Mouse (Mus musculus): ENCODE results near the gene Gm20547. TPM values are rescaled to one million over a fixed set of nuclear protein-coding genes. Genes with fewer than 3 reads are reported as not detected.

The Gm20547 gene
- polyA plus RNA-seq, 1 experiment from 2014 or later = 0.18 TPM

- no peak within 1 kb of the TSS for H3K9ac ChIP-seq
- no peak within 1 kb of the TSS for H3K4me2 ChIP-seq
- H3K27me3 ChIP-seq (replicated peaks) = no peaks in the 10 kb centered on the region
- 71% methylated on average over 8 of the region's 8 CpGs for WGBS
- ATAC-seq (replicated peaks) = no peak
- no peaks in the 10 kb centered on the region for H3K9me3 ChIP-seq
- no peak within 1 kb of the TSS for H3K4me3 ChIP-seq
- H3K36me3 ChIP-seq (replicated peaks) = no peaks in the 10 kb centered on the region
- H3K4me1 ChIP-seq = no peaks in the 10 kb centered on the region
- H3K27ac ChIP-seq = no peak within 1 kb of the TSS
These were observed 19.3 kb downstream of the Gm20547 start, which contains the start of gene Cfb for GRCm38 (mm10) chr17:34862416-34863081. Cfb (minus strand) TSS chr17:34862518.

- H3K36me3 ChIP-seq (replicated peaks) = peaks cover under 1% of the 10 kb centered on the region; the same call in 1 of the 2 replicates
- no peaks in the 10 kb centered on the region for H3K4me1 ChIP-seq
- H3K9ac ChIP-seq = no peak overlapping the region
- H3K9me3 ChIP-seq = no peaks in the 10 kb centered on the region
- WGBS = 67% methylated on average over 13 of the region's 13 CpGs
- no peak overlapping the region for H3K27ac ChIP-seq
- ATAC-seq (replicated peaks) = no peak
- H3K4me2 ChIP-seq = no peak overlapping the region
- H3K4me3 ChIP-seq = no peak overlapping the region
- H3K27me3 ChIP-seq (replicated peaks) = no peaks in the 10 kb centered on the region
These were observed 20.0 kb downstream of the Gm20547 start for GRCm38 (mm10) chr17:34861704-34862415.

- Histone ChIP-seq H3K36me3 (replicated peaks) (peaks cover 14% of the 10 kb centered on the region), H3K4me1 (no peaks in the 10 kb centered on the region), H3K9ac (no peak overlapping the region), H3K4me2 (no peak overlapping the region), H3K27me3 (replicated peaks) (no peaks in the 10 kb centered on the region), H3K27ac (no peak overlapping the region), H3K4me3 (no peak overlapping the region), H3K9me3 (no peaks in the 10 kb centered on the region)
- 91% methylated on average over 9 of the region's 9 CpGs for WGBS
- ATAC-seq (replicated peaks) = no peak
These were observed 21.3 kb downstream of the Gm20547 start for GRCm38 (mm10) chr17:34860514-34860913.

- Histone ChIP-seq H3K27ac (no peak overlapping the region), H3K27me3 (replicated peaks) (no peaks in the 10 kb centered on the region), H3K36me3 (replicated peaks) (peaks cover 29% of the 10 kb centered on the region), H3K4me3 (no peak overlapping the region), H3K9me3 (no peaks in the 10 kb centered on the region), H3K9ac (no peak overlapping the region), H3K4me1 (no peaks in the 10 kb centered on the region), H3K4me2 (no peak overlapping the region)
- ATAC-seq (replicated peaks) = no peak
- 85% methylated on average over 4 of the region's 4 CpGs for WGBS
These were observed 23.2 kb downstream of the Gm20547 start for GRCm38 (mm10) chr17:34858670-34859069.

DNA sequence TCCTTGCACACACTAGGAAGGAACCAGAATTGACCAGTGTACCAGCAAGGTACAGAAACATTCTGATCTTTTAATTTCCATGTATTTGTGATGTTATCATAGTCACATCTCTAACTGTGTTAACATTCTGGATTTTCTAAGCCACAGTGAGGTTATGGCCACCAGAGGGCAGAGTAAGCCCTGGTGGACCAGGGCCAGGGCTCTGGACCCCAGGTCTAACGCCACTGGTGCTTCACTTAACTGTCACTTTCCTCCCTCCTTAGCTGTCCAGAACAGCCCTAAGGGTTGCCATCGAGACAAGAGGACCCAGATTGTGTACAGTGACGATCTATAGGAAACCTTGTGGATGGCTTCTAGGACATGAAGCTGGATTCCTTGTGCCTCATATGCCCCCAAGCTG, 26.0 kb downstream of the Gm20547 start:
- H3K27me3 ChIP-seq (replicated peaks) = no peaks in the 10 kb centered on the region
- no peak for ATAC-seq (replicated peaks)

GRCm38 (mm10) chr17:34854761-34855160, 27.1 kb downstream of the Gm20547 start:
- Histone ChIP-seq H3K27me3 (replicated peaks) (no peaks in the 10 kb centered on the region), H3K4me2 (no peak overlapping the region), H3K27ac (no peak overlapping the region), H3K36me3 (replicated peaks) (peaks cover 38% of the 10 kb centered on the region), H3K9ac (no peak overlapping the region), H3K9me3 (no peaks in the 10 kb centered on the region), H3K4me1 (peaks cover 19% of the 10 kb centered on the region), H3K4me3 (no peak overlapping the region)
- ATAC-seq (replicated peaks) = no peak
- WGBS = 85% methylated on average over 3 of the region's 3 CpGs

More for the DNA sequence above, 26.0 kb downstream of the Gm20547 start:
- Histone ChIP-seq H3K4me3 (no peak overlapping the region), H3K27ac (no peak overlapping the region), H3K9ac (no peak overlapping the region), H3K9me3 (no peaks in the 10 kb centered on the region), H3K36me3 (replicated peaks) (peaks cover 38% of the 10 kb centered on the region), H3K4me1 (peaks cover 15% of the 10 kb centered on the region), H3K4me2 (no peak overlapping the region)
- 47% methylated on average over 3 of the region's 3 CpGs for WGBS

DNA sequence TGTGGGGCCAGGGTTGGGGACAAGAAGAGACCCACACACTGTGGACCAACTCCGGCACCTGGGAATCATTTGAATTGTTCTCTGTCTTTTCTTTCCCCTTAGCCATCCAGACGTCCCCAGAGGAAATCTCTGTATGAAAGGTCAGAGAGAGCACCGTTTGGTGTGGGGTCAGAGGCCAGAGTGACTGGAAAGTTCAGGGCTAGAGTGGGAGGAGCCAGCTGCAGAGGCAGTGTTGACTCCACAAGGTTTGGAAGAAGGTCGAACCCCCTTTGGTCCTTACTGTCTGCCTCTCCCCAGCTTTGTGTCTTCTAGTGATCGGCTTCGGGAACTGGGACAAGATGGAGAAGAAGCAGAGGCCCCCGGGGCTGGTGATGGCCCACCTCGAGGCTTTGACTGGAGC, 28.3 kb downstream of the Gm20547 start:
- H3K9ac ChIP-seq = no peak overlapping the region
- H3K27me3 ChIP-seq (replicated peaks) = no peaks in the 10 kb centered on the region
- no peak overlapping the region for H3K4me2 ChIP-seq
- WGBS = 81% methylated on average over 8 of the region's 8 CpGs
- H3K4me1 ChIP-seq = peaks cover 29% of the 10 kb centered on the region
- ATAC-seq (replicated peaks) = no peak
- H3K9me3 ChIP-seq = no peaks in the 10 kb centered on the region
- no peak overlapping the region for H3K4me3 ChIP-seq
- H3K27ac ChIP-seq = no peak overlapping the region
- H3K36me3 ChIP-seq (replicated peaks) = peaks cover 38% of the 10 kb centered on the region

GRCm38 (mm10) chr17:34850517-34851125, 31.2 kb downstream of the Gm20547 start:
- Histone ChIP-seq H3K4me1 (peaks cover 29% of the 10 kb centered on the region), H3K4me2 (peak overlapping the region; percentile 93), H3K27me3 (replicated peaks) (no peaks in the 10 kb centered on the region), H3K9ac (peak overlapping the region; percentile 98), H3K9me3 (no peaks in the 10 kb centered on the region), H3K4me3 (peak overlapping the region; percentile 99), H3K27ac (peak overlapping the region; percentile 78), H3K36me3 (replicated peaks) (peaks cover 36% of the 10 kb centered on the region)
- ATAC-seq (replicated peaks) = peak; percentile 4; the same call in 1 of the 2 replicates
- WGBS = 2% methylated on average over 24 of the region's 25 CpGs

GRCm38 (mm10) chr17:34849722-34850516, 31.9 kb downstream of the Gm20547 start, which contains the start of the genes Skiv2l and Nelfe:
Skiv2l (minus strand) TSS chr17:34850210.
Nelfe (plus strand) TSS chr17:34850391.
- H3K4me2 ChIP-seq = peak within 1 kb of the TSS; percentile 93
- H3K4me3 ChIP-seq = peak within 1 kb of the TSS; percentile 99
- peak within 1 kb of the TSS; percentile 78 for H3K27ac ChIP-seq
- H3K9me3 ChIP-seq = no peaks in the 10 kb centered on the region
- ATAC-seq (replicated peaks) = peak; percentile 97
- WGBS = under 1% methylated on average over 65 of the region's 65 CpGs
- peaks cover 29% of the 10 kb centered on the region for H3K4me1 ChIP-seq
- H3K9ac ChIP-seq = peak within 1 kb of the TSS; percentile 98
- peaks cover 37% of the 10 kb centered on the region for H3K36me3 ChIP-seq (replicated peaks)
- no peaks in the 10 kb centered on the region for H3K27me3 ChIP-seq (replicated peaks)

GRCm38 (mm10) chr17:34847615-34848014, 34.2 kb downstream of the Gm20547 start:
- H3K4me1 ChIP-seq = peaks cover 29% of the 10 kb centered on the region
- no peak for ATAC-seq (replicated peaks)

DNA sequence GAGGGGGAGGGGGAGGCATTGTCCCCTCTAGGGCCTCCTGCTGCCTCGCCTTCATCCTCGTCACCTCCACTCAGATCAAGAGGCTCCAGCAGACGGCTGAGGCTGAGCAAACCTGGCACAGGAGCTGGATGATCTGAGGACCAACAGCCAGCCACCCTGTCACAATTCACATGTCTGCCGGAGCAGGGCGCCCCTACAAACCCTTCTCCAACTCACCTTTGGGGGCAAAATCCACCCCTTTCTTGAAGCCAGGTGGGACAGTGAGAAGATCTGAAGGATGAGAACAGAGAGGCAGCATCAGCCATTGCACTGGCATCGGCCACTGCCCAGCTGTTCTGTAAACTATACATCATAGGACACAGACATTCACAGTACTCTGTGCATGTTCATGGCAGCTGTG, 34.6 kb downstream of the Gm20547 start:
- H3K27ac ChIP-seq = no peak overlapping the region
- no peak overlapping the region for H3K4me3 ChIP-seq
- H3K36me3 ChIP-seq (replicated peaks) = peaks cover 40% of the 10 kb centered on the region
- ATAC-seq (replicated peaks) = no peak
- H3K4me2 ChIP-seq = no peak overlapping the region
- 84% methylated on average over 6 of the region's 6 CpGs for WGBS
- no peak overlapping the region for H3K9ac ChIP-seq
- H3K4me1 ChIP-seq = peaks cover 27% of the 10 kb centered on the region
- no peaks in the 10 kb centered on the region for H3K9me3 ChIP-seq
- no peaks in the 10 kb centered on the region for H3K27me3 ChIP-seq (replicated peaks)

More at GRCm38 (mm10) chr17:34847615-34848014, 34.2 kb downstream of the Gm20547 start:
- no peaks in the 10 kb centered on the region for H3K27me3 ChIP-seq (replicated peaks)
- H3K9me3 ChIP-seq = no peaks in the 10 kb centered on the region
- no peak overlapping the region for H3K9ac ChIP-seq
- H3K4me2 ChIP-seq = no peak overlapping the region
- 90% methylated on average over 7 of the region's 7 CpGs for WGBS
- H3K4me3 ChIP-seq = no peak overlapping the region
- no peak overlapping the region for H3K27ac ChIP-seq
- peaks cover 38% of the 10 kb centered on the region for H3K36me3 ChIP-seq (replicated peaks)

DNA sequence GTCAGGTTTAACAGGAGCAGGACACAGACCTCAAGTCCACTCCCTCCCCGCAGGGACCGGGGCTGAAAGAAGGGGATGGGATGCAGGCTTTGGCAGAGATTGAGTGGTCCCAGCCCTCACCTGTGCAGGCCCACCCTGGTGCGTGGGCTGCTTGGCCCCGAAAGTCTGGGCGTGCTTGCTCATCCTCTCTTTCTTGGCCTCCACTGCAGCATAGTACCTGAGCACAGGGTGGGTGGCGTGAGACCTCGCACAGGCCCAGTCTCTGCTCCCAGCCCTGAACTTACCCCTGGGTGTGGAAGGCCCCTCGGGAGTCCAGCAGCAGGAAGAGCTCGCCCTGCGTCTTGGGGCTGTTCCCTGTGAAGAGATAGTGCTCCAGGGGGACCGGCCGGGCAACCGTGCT, 37.0 kb downstream of the Gm20547 start:
- no peak overlapping the region for H3K9ac ChIP-seq
- peaks cover 10% of the 10 kb centered on the region for H3K4me1 ChIP-seq
- H3K36me3 ChIP-seq (replicated peaks) = peaks cover 62% of the 10 kb centered on the region
- H3K4me3 ChIP-seq = no peak overlapping the region
- no peak overlapping the region for H3K27ac ChIP-seq
- no peaks in the 10 kb centered on the region for H3K27me3 ChIP-seq (replicated peaks)
- H3K4me2 ChIP-seq = no peak overlapping the region
- WGBS = 94% methylated on average over 13 of the region's 13 CpGs
- no peaks in the 10 kb centered on the region for H3K9me3 ChIP-seq
- no peak for ATAC-seq (replicated peaks)
